Mouse (Mus musculus) neural tube, embryonic 14.5 days (tissue): ENCODE data around the gene Aldh3a2. TPM values are rescaled to one million over a fixed set of nuclear protein-coding genes. Genes with fewer than 3 reads are reported as not detected.

Experiments used
- ATAC-seq: fragments of 200-750 bp; cut with Nextera tagmentation; 2 replicates; pipeline ENCODE4 v1.8.0; 2017; ENCODE audit warnings: low read depth, mild to moderate bottlenecking, moderate TSS enrichment, moderate library complexity
- H3K27ac ChIP-seq: fragments of 300-500 bp; sonication (generic); 2 replicates; pipeline ENCODE4 v1.5.1; 2014; ENCODE audit warnings: low read depth, mild to moderate bottlenecking, control low read depth, low read length, moderate library complexity, mixed read lengths
- H3K27me3 ChIP-seq: fragments of 300-500 bp; sonication (generic); 2 replicates; pipeline ENCODE4 v1.6.1; 2014; ENCODE audit warnings: low read length; ENCODE audit not compliant: control insufficient read depth, insufficient read depth
- H3K36me3 ChIP-seq: fragments of 300-500 bp; sonication (generic); 2 replicates; pipeline ENCODE4 v1.6.1; 2014; ENCODE audit warnings: low read length, mixed read lengths; ENCODE audit not compliant: control insufficient read depth, insufficient read depth
- H3K4me1 ChIP-seq: fragments of 300-500 bp; sonication (generic); 2 replicates; pipeline ENCODE4 v1.6.1; 2014; ENCODE audit warnings: low read length; ENCODE audit not compliant: control insufficient read depth, insufficient read depth
- H3K4me2 ChIP-seq: fragments of 300-500 bp; sonication (generic); 2 replicates; pipeline ENCODE4 v1.6.1; 2014; ENCODE audit warnings: mild to moderate bottlenecking, low read depth, low read length, control low read depth
- H3K4me3 ChIP-seq: fragments of 300-500 bp; sonication (generic); 2 replicates; pipeline ENCODE4 v1.5.1; 2014; ENCODE audit warnings: low read depth, low read length, control low read depth, mixed read lengths
- H3K9ac ChIP-seq: fragments of 300-500 bp; sonication (generic); replicated peaks from 2 replicates; pipeline ENCODE4 v1.6.1; 2014; ENCODE audit warnings: low read depth, mild to moderate bottlenecking, control low read depth, low read length, mixed read lengths
- H3K9me3 ChIP-seq: fragments of 300-500 bp; sonication (generic); 2 replicates; pipeline ENCODE4 v1.6.1; 2016; ENCODE audit warnings: low read length; ENCODE audit not compliant: control insufficient read depth
- WGBS: fragments of 180-500 bp; shearing (Covaris S2); extraction: QIAGEN DNeasy Blood & Tissue Kit; methylation state at CpG from one replicate; pipeline ENCODE4 v1.1.7; 2014; 5-methylcytosine and 5-hydroxymethylcytosine counted together
- polyA plus RNA-seq: library from polyadenylated mRNA; unstranded; fragments of >200 nt; fragmentation: Nextera tagmentation; extraction: Ambion mirVana; gene quantifications from 2 replicates; pipeline ENCODE4 v1.2.1, GENCODE M21; 2014

Aldh3a2 gene
- polyA plus RNA-seq, 1 experiment from 2014 or later: 29.1 TPM

GRCm38 (mm10) chr11:61212102-61212501, 55.2 kb downstream of the Aldh3a2 start:
- H3K4me3 ChIP-seq: no peak overlapping the region
- no peaks in the 10 kb centered on the region for H3K27me3 ChIP-seq
- WGBS: 37% methylated on average over 20 of the region's 20 CpGs
- H3K4me2 ChIP-seq: no peak overlapping the region
- no peaks in the 10 kb centered on the region for H3K36me3 ChIP-seq
- H3K9me3 ChIP-seq: no peaks in the 10 kb centered on the region
- no peak overlapping the region for H3K9ac ChIP-seq
- H3K4me1 ChIP-seq: no peaks in the 10 kb centered on the region
- H3K27ac ChIP-seq: no peak overlapping the region
- no peak for ATAC-seq

- WGBS: 82% methylated on average over 10 of the region's 10 CpGs
- H3K4me3 ChIP-seq: no peak overlapping the region
- H3K9ac ChIP-seq: no peak overlapping the region
- no peaks in the 10 kb centered on the region for H3K9me3 ChIP-seq
- H3K36me3 ChIP-seq: no peaks in the 10 kb centered on the region
- no peak overlapping the region for H3K27ac ChIP-seq
- ATAC-seq: no peak
- H3K27me3 ChIP-seq: no peaks in the 10 kb centered on the region
- no peak overlapping the region for H3K4me2 ChIP-seq
- no peaks in the 10 kb centered on the region for H3K4me1 ChIP-seq
Measured at GRCm38 (mm10) chr11:61208316-61208715, 58.9 kb downstream of the Aldh3a2 start.

GRCm38 (mm10) chr11:61207487-61208246, 59.6 kb downstream of the Aldh3a2 start, which contains the start of gene Aldh3a1:
Gene Aldh3a1 (plus strand): TSS chr11:61207537.
- Histone ChIP-seq H3K4me3 (no peak within 1 kb of the TSS), H3K4me2 (no peak within 1 kb of the TSS), H3K4me1 (no peaks in the 10 kb centered on the region), H3K9me3 (no peaks in the 10 kb centered on the region), H3K27me3 (no peaks in the 10 kb centered on the region), H3K27ac (no peak within 1 kb of the TSS), H3K9ac (no peak within 1 kb of the TSS), H3K36me3 (no peaks in the 10 kb centered on the region)
- WGBS: 70% methylated on average over 10 of the region's 10 CpGs
- no peak for ATAC-seq

GRCm38 (mm10) chr11:61206136-61206535, 61.1 kb downstream of the Aldh3a2 start:
- H3K27ac ChIP-seq: no peak overlapping the region
- no peak overlapping the region for H3K4me3 ChIP-seq
- H3K27me3 ChIP-seq: no peaks in the 10 kb centered on the region
- no peaks in the 10 kb centered on the region for H3K4me1 ChIP-seq
- no peak overlapping the region for H3K4me2 ChIP-seq
- H3K36me3 ChIP-seq: no peaks in the 10 kb centered on the region
- no peak for ATAC-seq
- H3K9ac ChIP-seq: no peak overlapping the region
- whole genome bisulfite sequencing: 93% methylated on average over 3 of the region's 3 CpGs
- H3K9me3 ChIP-seq: no peaks in the 10 kb centered on the region

GRCm38 (mm10) chr11:61205167-61205950, 61.9 kb downstream of the Aldh3a2 start:
- no peak overlapping the region for H3K4me3 ChIP-seq
- H3K4me2 ChIP-seq: no peak overlapping the region
- 95% methylated on average over 9 of the region's 10 CpGs for WGBS
- no peaks in the 10 kb centered on the region for H3K4me1 ChIP-seq
- H3K9ac ChIP-seq: no peak overlapping the region
- ATAC-seq: no peak
- H3K27me3 ChIP-seq: no peaks in the 10 kb centered on the region
- H3K36me3 ChIP-seq: no peaks in the 10 kb centered on the region
- H3K27ac ChIP-seq: no peak overlapping the region
- H3K9me3 ChIP-seq: no peaks in the 10 kb centered on the region

GRCm38 (mm10) chr11:61202810-61203209, 64.5 kb downstream of the Aldh3a2 start:
- no peak for ATAC-seq
- Histone ChIP-seq H3K27ac (no peak overlapping the region), H3K9me3 (no peaks in the 10 kb centered on the region), H3K4me3 (no peak overlapping the region), H3K4me2 (no peak overlapping the region), H3K36me3 (no peaks in the 10 kb centered on the region), H3K27me3 (no peaks in the 10 kb centered on the region), H3K4me1 (no peaks in the 10 kb centered on the region), H3K9ac (no peak overlapping the region)
- WGBS: 72% methylated on average over 2 of the region's 2 CpGs

- no peak for ATAC-seq
- H3K27ac ChIP-seq: no peak overlapping the region
- no peaks in the 10 kb centered on the region for H3K4me1 ChIP-seq
- H3K4me3 ChIP-seq: no peak overlapping the region
- H3K27me3 ChIP-seq: no peaks in the 10 kb centered on the region
- H3K9ac ChIP-seq: no peak overlapping the region
- WGBS: 64% methylated on average over 6 of the region's 6 CpGs
- H3K9me3 ChIP-seq: no peaks in the 10 kb centered on the region
- no peak overlapping the region for H3K4me2 ChIP-seq
- no peaks in the 10 kb centered on the region for H3K36me3 ChIP-seq
Measured at GRCm38 (mm10) chr11:61202186-61202585, 65.1 kb downstream of the Aldh3a2 start.

GRCm38 (mm10) chr11:61199620-61200362, 67.5 kb downstream of the Aldh3a2 start:
- H3K27me3 ChIP-seq: no peaks in the 10 kb centered on the region
- no peaks in the 10 kb centered on the region for H3K36me3 ChIP-seq
- ATAC-seq: no peak
- no peak overlapping the region for H3K27ac ChIP-seq
- H3K9ac ChIP-seq: no peak overlapping the region
- H3K4me3 ChIP-seq: no peak overlapping the region
- no peak overlapping the region for H3K4me2 ChIP-seq
- no peaks in the 10 kb centered on the region for H3K4me1 ChIP-seq
- no peaks in the 10 kb centered on the region for H3K9me3 ChIP-seq
- 64% methylated on average over 4 of the region's 4 CpGs for WGBS

- Histone ChIP-seq H3K27me3 (no peaks in the 10 kb centered on the region), H3K27ac (no peak overlapping the region), H3K36me3 (no peaks in the 10 kb centered on the region), H3K4me2 (no peak overlapping the region), H3K4me1 (no peaks in the 10 kb centered on the region), H3K4me3 (no peak overlapping the region), H3K9ac (no peak overlapping the region), H3K9me3 (no peaks in the 10 kb centered on the region)
- ATAC-seq: no peak
Measured at GRCm38 (mm10) chr11:61197935-61198334, 69.3 kb downstream of the Aldh3a2 start.
